Mouse (Mus musculus) subcutaneous adipose tissue, adult 2 months (tissue): ENCODE data around the gene Fastk. TPM values are rescaled to one million over a fixed set of nuclear protein-coding genes. Genes with fewer than 3 reads are reported as not detected.

Source experiments
- polyA plus RNA-seq: library from polyadenylated mRNA; depleted of rRNA; stranded (reverse); fragments of >200 nt; gene quantifications from 2 replicates; pipeline ENCODE4 v1.2.3, GENCODE M21; 2012; ENCODE audit warnings: low replicate concordance; rRNA removed

Fastk gene
- 257 and 263 TPM in 2 replicates for polyA plus RNA-seq

GRCm38 (mm10) chr5:24444746-24445427 is at the start of gene Fastk:
Gene Fastk, minus strand, starts transcription at chr5:24445287.

GRCm38 (mm10) chr5:24452030-24452690 is 7.1 kb upstream of the Fastk start, which contains the start of gene Agap3:
Gene Agap3, plus strand, starts transcription at chr5:24452177.

DNA sequence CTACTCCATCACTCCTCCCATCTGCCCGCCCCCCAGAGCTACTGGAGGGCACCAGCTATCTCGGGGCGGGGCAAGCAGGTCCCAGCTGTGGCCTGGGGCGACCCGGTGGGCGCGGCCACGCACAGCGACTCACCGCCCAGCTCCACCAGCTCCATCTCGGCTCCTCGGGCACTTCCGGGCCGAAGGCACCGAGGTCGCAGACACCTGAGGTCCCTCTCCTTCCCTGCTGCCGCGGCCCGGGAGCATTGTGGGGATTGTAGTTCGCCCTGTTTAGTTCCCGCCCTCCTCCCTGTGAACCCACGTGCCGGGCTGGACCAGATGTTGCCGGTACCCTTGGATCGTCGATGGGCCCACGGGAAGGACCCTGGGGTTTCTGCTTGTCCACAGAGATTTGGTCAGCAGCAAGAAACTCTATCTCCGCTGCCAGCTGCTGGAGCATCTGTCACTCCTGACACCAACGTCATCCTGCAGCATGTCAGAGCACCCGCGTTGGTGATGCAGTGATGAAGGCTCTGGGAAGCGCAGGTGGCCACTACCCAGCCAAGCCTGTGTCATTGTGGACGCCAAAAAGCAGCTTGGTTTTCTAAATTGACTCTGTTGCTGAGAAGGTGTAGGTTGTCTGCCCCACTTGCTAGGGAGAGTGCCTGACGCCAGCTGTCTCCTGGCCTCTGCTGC is 2.7 kb upstream of the Fastk start, which contains the start of gene Tmub1:
Gene Tmub1, minus strand, starts transcription at position 231 of the 675 bp plus-strand sequence.

DNA sequence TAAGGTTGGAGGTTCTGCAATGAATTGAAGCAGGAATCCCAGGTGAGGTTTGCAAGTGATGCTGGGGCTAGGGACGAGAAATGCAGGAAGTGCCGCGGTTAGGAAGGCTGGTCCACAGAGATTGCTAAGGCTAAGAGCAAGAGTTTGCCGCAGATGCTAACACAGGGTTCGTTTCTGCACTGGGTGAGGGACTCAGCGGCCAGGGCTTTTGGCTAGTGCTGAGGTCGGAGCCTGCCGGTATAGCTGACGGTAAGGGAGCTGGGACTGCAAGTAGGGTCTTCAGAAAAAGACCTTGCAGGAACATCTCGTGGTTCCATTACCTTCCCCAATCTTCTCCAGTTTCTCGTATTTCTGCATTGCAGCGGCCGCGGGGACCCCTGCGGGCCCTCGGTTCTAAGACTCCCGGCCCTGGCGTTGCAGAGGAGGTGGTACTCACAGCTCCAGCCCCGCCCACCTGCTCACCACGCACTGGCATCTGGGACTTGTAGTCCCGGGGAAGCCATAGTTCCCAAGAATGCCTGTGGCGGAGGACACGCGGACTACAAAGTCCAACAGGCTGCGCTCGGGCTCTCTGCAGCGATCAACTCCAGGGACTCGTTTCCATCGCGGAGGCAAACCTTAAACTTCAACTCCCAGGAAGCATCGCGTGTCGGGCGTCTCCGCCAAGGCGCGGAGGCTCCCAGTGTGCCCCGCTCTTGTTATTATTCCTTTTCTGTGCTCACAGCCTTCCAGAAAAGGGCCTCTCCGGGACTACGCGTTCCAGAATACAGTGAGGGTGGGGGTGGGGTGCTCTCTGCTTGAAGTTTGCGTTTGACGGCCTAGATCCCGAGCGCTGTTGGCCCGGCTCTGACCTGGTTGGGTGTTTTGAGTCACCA is 21.7 kb downstream of the Fastk start, which contains the start of the genes Cdk5 and Slc4a2:
Gene Cdk5, minus strand, starts transcription at position 402 of the 875 bp plus-strand sequence.
Gene Slc4a2, plus strand, starts transcription at position 709 of the 875 bp plus-strand sequence.

GRCm38 (mm10) chr5:24413042-24413693 is 31.9 kb downstream of the Fastk start, which contains the start of gene Asic3:
Gene Asic3, plus strand, starts transcription at chr5:24413392.

DNA sequence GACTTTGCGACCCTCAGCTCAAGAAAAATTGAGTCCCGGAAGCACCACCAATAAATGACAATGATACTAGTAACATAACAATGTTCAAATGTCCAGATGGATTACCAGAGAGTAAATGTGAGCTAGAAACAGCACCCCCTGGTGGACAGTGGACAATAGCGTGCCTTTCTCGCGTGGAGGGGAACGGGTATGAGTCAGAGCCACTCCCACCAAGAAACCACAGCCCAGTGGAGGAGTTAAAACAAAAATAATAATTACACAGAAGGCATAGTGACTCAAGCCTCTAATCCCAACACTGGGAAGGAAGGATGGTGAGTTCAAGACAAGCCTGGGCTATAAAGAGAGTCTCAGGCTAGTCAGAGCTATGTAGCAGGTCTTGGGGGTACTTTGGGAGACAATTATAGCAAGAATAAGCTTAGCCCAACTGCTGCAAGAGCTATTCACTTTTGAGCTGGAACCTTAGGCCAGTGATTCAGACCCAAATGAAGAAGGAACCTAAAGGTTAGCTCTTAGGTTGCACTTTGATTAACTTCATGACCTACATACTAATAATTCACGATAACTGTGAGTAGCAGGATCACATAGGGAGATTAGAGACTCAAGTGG is 51.6 kb downstream of the Fastk start, which contains the start of gene Abcb8:
Gene Abcb8, plus strand, starts transcription at position 272 of the 606 bp plus-strand sequence.

DNA sequence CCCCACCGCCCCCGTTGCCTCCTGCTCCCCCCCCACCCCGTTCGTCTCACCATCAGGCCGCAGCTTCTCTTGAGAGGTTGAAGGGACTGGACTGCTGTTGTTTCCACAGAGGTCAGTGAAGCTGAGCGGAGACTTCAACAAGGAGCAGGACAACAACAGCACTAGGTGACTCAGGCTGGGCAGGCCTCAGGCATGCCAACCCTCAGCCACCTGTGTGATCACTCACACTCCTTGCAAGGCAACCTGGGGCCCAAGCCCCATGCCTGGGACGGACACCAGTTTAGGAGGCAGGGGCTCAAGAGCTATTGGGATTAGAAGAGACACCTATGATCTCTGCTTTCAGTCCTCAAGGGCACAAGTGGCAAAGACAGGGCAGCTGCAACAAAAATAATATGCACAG is 53.2 kb downstream of the Fastk start, which contains the start of gene Atg9b:
Gene Atg9b, minus strand, starts transcription at position 280 of the 400 bp plus-strand sequence.

Other genes with a start within 250 kb of the Fastk start
- 37.6 and 114 TPM in 2 replicates for gene Kcnh2, start 93.7 kb downstream of the Fastk start, polyA plus RNA-seq
- 41.6 and 73.0 TPM in 2 replicates for gene Nos3, start 80.5 kb downstream of the Fastk start, polyA plus RNA-seq
- 1.9 and 4.6 TPM in 2 replicates for gene Atg9b, start 53.1 kb downstream of the Fastk start, polyA plus RNA-seq
- gene Abcb8, start 51.6 kb downstream of the Fastk start, polyA plus RNA-seq, result 69.9 and 87.9 TPM in 2 replicates
- gene Asic3, start 31.9 kb downstream of the Fastk start, polyA plus RNA-seq, result 0.64 and 0.75 TPM in 2 replicates
- 87.6 and 100 TPM in 2 replicates for gene Cdk5, start 21.8 kb downstream of the Fastk start, polyA plus RNA-seq
- 71.2 and 99.7 TPM in 2 replicates for gene Slc4a2, start 21.4 kb downstream of the Fastk start, polyA plus RNA-seq
- 22.5 and 42.2 TPM in 2 replicates for gene Tmub1, start 2.6 kb upstream of the Fastk start, polyA plus RNA-seq
- 70.0 and 103 TPM in 2 replicates for gene Agap3, start 6.9 kb upstream of the Fastk start, polyA plus RNA-seq
- gene Gbx1, start 81.9 kb upstream of the Fastk start, polyA plus RNA-seq, result 0.03 and 0.12 TPM in 2 replicates
- 0.86 and 2.5 TPM in 2 replicates for gene Asb10, start 95.7 kb upstream of the Fastk start, polyA plus RNA-seq
- gene 4931409K22Rik, start 111.5 kb upstream of the Fastk start, polyA plus RNA-seq, result 0.04 TPM in 1 of 2 replicates, not detected in the other
- 47.6 and 66.5 TPM in 2 replicates for gene Abcf2, start 132.2 kb upstream of the Fastk start, polyA plus RNA-seq
- 53.7 and 55.7 TPM in 2 replicates for gene Chpf2, start 141.5 kb upstream of the Fastk start, polyA plus RNA-seq
- 20.1 and 43.3 TPM in 2 replicates for gene Smarcd3, start 179.1 kb upstream of the Fastk start, polyA plus RNA-seq
- gene Nub1, start 240.2 kb upstream of the Fastk start, polyA plus RNA-seq, result 45.0 and 48.6 TPM in 2 replicates